In genomic region chr8:15270290-15270689, GRCm38 (mm10) we compare ENCODE assay signal across 8 mouse cellular contexts.
DNase-seq lines count a peak whose midpoint lies in the region; ATAC-seq and TF ChIP-seq lines count a peak whose summit lies in the region.

No protein-coding gene starts in this region.

- no peak overlapping the region for H3K4me3 ChIP-seq in kidney, embryonic 16.5 days (ENCODE audit: low read length)
- no peak overlapping the region for H3K4me3 ChIP-seq in forebrain, postnatal 0 days (ENCODE audit: low read depth, low read length)
- H3K4me3 ChIP-seq in kidney, postnatal 0 days (replicated peaks; ENCODE audit: low read depth, low read length) = no peak overlapping the region
- H3K4me3 ChIP-seq in limb, embryonic 14.5 days (replicated peaks; ENCODE audit: low read length) = no peak overlapping the region

- H3K4me1 ChIP-seq in kidney, embryonic 16.5 days (ENCODE audit: insufficient read depth, low read length) = no peaks in the 10 kb centered on the region
- H3K4me1 ChIP-seq in forebrain, postnatal 0 days (ENCODE audit: insufficient read depth) = peaks cover 2% of the 10 kb centered on the region; the same call in 1 of the 2 replicates
- H3K4me1 ChIP-seq in kidney, postnatal 0 days (replicated peaks; ENCODE audit: insufficient read depth, low read length) = no peaks in the 10 kb centered on the region
- H3K4me1 ChIP-seq in limb, embryonic 14.5 days (ENCODE audit: control insufficient read depth, insufficient read depth, low read length) = no peaks in the 10 kb centered on the region

- H3K27ac ChIP-seq in kidney, embryonic 16.5 days (ENCODE audit: low read length) = no peak overlapping the region
- H3K27ac ChIP-seq in forebrain, postnatal 0 days (ENCODE audit: low read depth, low read length) = no peak overlapping the region
- H3K27ac ChIP-seq in kidney, postnatal 0 days = no peak overlapping the region
- H3K27ac ChIP-seq in limb, embryonic 14.5 days (replicated peaks; ENCODE audit: low read depth, low read length) = no peak overlapping the region

- no peak for TF ChIP-seq POLR2A in limb, embryonic 14.5 days (IDR thresholded peaks at IDR 0.05; ENCODE audit: borderline replicate concordance, extremely low read depth, insufficient read depth, insufficient read length)

- 12% methylated on average over 5 of the region's 5 CpGs for WGBS in kidney, embryonic 16.5 days
- WGBS in forebrain, postnatal 0 days = 4% methylated on average over 5 of the region's 5 CpGs
- 7% methylated on average over 5 of the region's 5 CpGs for WGBS in kidney, postnatal 0 days
- WGBS in limb, embryonic 14.5 days = 12% methylated on average over 5 of the region's 5 CpGs

- H3K36me3 ChIP-seq in kidney, embryonic 16.5 days (ENCODE audit: insufficient read depth, low read length) = no peaks in the 10 kb centered on the region
- H3K36me3 ChIP-seq in forebrain, postnatal 0 days (ENCODE audit: insufficient read depth) = no peaks in the 10 kb centered on the region
- no peaks in the 10 kb centered on the region for H3K36me3 ChIP-seq in kidney, postnatal 0 days (ENCODE audit: insufficient read depth, low read length)
- no peaks in the 10 kb centered on the region for H3K36me3 ChIP-seq in limb, embryonic 14.5 days (ENCODE audit: control insufficient read depth, insufficient read depth, low read length)

- no peak; the same call in 1 of the 2 replicates for ATAC-seq in kidney, embryonic 16.5 days (ENCODE audit: low FRiP score, low TSS enrichment)
- ATAC-seq in forebrain, postnatal 0 days = peak; percentile 38
- no peak for ATAC-seq in kidney, postnatal 0 days (replicated peaks; ENCODE audit: low FRiP score, low read depth)
- no peak for ATAC-seq in limb, embryonic 14.5 days (ENCODE audit: low FRiP score, low read depth)

- peak; percentile 4 for DNase-seq in kidney, adult 11 months
- DNase-seq in c-Kit-positive CD71-positive TER-119-positive erythroid progenitor cells, embryonic 14.5 days (ENCODE audit: low spot score) = peak; percentile 20
- DNase-seq in forebrain, postnatal 0 days = peak; percentile 92
- DNase-seq in kidney, postnatal 0 days (ENCODE audit: low spot score) = peak; percentile 81
- DNase-seq in limb, embryonic 14.5 days (ENCODE audit: low spot score) = peak; percentile 79
- DNase-seq in ovary, postnatal 14 days (ENCODE audit: low spot score) = peak; percentile 54
- peak; percentile 48 to 51 for DNase-seq in urinary bladder, postnatal 36 days (ENCODE audit: low spot score in 2 of 2)

- no peaks in the 10 kb centered on the region for H3K9me3 ChIP-seq in kidney, embryonic 16.5 days (ENCODE audit: low read length)
- 0 out of 2 replicates have a peak, but pooled peaks cover 4% of the 10 kb centered on the region for H3K9me3 ChIP-seq in forebrain, postnatal 0 days (ENCODE audit: low read length)
- H3K9me3 ChIP-seq in kidney, postnatal 0 days (replicated peaks; ENCODE audit: low read length) = no peaks in the 10 kb centered on the region
- no peaks in the 10 kb centered on the region for H3K9me3 ChIP-seq in limb, embryonic 14.5 days (ENCODE audit: control insufficient read depth, low read length)

- H3K4me2 ChIP-seq in kidney, embryonic 16.5 days (replicated peaks; ENCODE audit: low read depth, low read length) = no peak overlapping the region
- no peak overlapping the region for H3K4me2 ChIP-seq in forebrain, postnatal 0 days (ENCODE audit: low read depth)
- H3K4me2 ChIP-seq in kidney, postnatal 0 days (ENCODE audit: low read length) = no peak overlapping the region
- no peak overlapping the region for H3K4me2 ChIP-seq in limb, embryonic 14.5 days (replicated peaks; ENCODE audit: low read depth, low read length, severe bottlenecking)

- peak; percentile 84 for TF ChIP-seq CTCF in forebrain, postnatal 0 days (IDR thresholded peaks at IDR 0.05; ENCODE audit: low read depth)
- TF ChIP-seq CTCF in kidney, postnatal 0 days (IDR thresholded peaks at IDR 0.05; ENCODE audit: low read depth) = peak; percentile 82

- no peak overlapping the region for H3K9ac ChIP-seq in kidney, embryonic 16.5 days (replicated peaks; ENCODE audit: low read length)
- no peak overlapping the region for H3K9ac ChIP-seq in forebrain, postnatal 0 days
- no peak overlapping the region for H3K9ac ChIP-seq in kidney, postnatal 0 days (ENCODE audit: low read depth, low read length)
- no peak overlapping the region for H3K9ac ChIP-seq in limb, embryonic 14.5 days (ENCODE audit: low read depth, low read length, severe bottlenecking)

- H3K27me3 ChIP-seq in kidney, embryonic 16.5 days (ENCODE audit: insufficient read depth, low read length) = no peaks in the 10 kb centered on the region
- H3K27me3 ChIP-seq in forebrain, postnatal 0 days (ENCODE audit: insufficient read depth, low read length) = no peaks in the 10 kb centered on the region; the same call in 1 of the 2 replicates
- H3K27me3 ChIP-seq in kidney, postnatal 0 days (ENCODE audit: insufficient read depth, low read length) = no peaks in the 10 kb centered on the region
- H3K27me3 ChIP-seq in limb, embryonic 14.5 days (ENCODE audit: control insufficient read depth, insufficient read depth, low read length) = no peaks in the 10 kb centered on the region

Comparison
In these comparisons a context has a peak if more than half of its experiments do, and no peak if none do; other contexts are left out.
1. DNase-seq: peak in every context shown above with its lines; median percentile 92 in forebrain, postnatal 0 days; 81 in kidney, postnatal 0 days; 79 in limb, embryonic 14.5 days; 54 in ovary, postnatal 14 days; 50 in urinary bladder, postnatal 36 days; 20 in c-Kit-positive CD71-positive TER-119-positive erythroid progenitor cells, embryonic 14.5 days; 4 in kidney, adult 11 months.